Mouse (Mus musculus): ENCODE measurements around the gene Wnt5b. TPM values are rescaled to one million over a fixed set of nuclear protein-coding genes. Genes with fewer than 3 reads are reported as not detected.

Gene Wnt5b
- polyA plus RNA-seq, 1 experiment from 2014 or later: 4.5 TPM

- DNase-seq (ENCODE audit: low spot score): no peak
- TF ChIP-seq CTCF (IDR thresholded peaks at IDR 0.05; ENCODE audit: low read depth) (no peak), EP300 (optimal IDR thresholded peaks at IDR 0.05) (no peak)
- ATAC-seq (ENCODE audit: low FRiP score, low TSS enrichment): no peak
- H3K27ac ChIP-seq (replicated peaks): no peak overlapping the region
- H3K4me3 ChIP-seq (ENCODE audit: low read depth, low read length): no peak overlapping the region
- H3K4me1 ChIP-seq (replicated peaks; ENCODE audit: control insufficient read depth, insufficient read depth): no peaks in the 10 kb centered on the region
- H3K9ac ChIP-seq (ENCODE audit: low read length): no peak overlapping the region
- no peak overlapping the region for H3K4me2 ChIP-seq (replicated peaks; ENCODE audit: low read depth)
- WGBS: 93% methylated on average over 6 of the region's 6 CpGs
- no peaks in the 10 kb centered on the region for H3K9me3 ChIP-seq (ENCODE audit: control insufficient read depth, low read length)
- H3K36me3 ChIP-seq (ENCODE audit: control insufficient read depth, insufficient read depth, low read length): no peaks in the 10 kb centered on the region
- H3K27me3 ChIP-seq (ENCODE audit: control insufficient read depth, insufficient read depth, low read length): no peaks in the 10 kb centered on the region
Measured at GRCm38 (mm10) chr6:119508221-119508620, 35.9 kb downstream of the Wnt5b start.

GRCm38 (mm10) chr6:119505525-119506225 is 38.5 kb downstream of the Wnt5b start:
- ATAC-seq (ENCODE audit: low FRiP score, low TSS enrichment): peak; percentile 42; the same call in 1 of the 2 replicates
- no peak for TF ChIP-seq CTCF (IDR thresholded peaks at IDR 0.05; ENCODE audit: low read depth)
- TF ChIP-seq EP300 (optimal IDR thresholded peaks at IDR 0.05): no peak

GRCm38 (mm10) chr6:119504756-119505155 is 39.4 kb downstream of the Wnt5b start:
- H3K4me1 ChIP-seq (replicated peaks; ENCODE audit: control insufficient read depth, insufficient read depth): no peaks in the 10 kb centered on the region
- H3K4me3 ChIP-seq (ENCODE audit: low read depth, low read length): no peak overlapping the region
- DNase-seq (ENCODE audit: low spot score) (no peak), ATAC-seq (ENCODE audit: low FRiP score, low TSS enrichment) (no peak)
- H3K36me3 ChIP-seq (ENCODE audit: control insufficient read depth, insufficient read depth, low read length): no peaks in the 10 kb centered on the region
- H3K9ac ChIP-seq (ENCODE audit: low read length): no peak overlapping the region
- 65% methylated on average over 8 of the region's 8 CpGs for WGBS
- H3K4me2 ChIP-seq (replicated peaks; ENCODE audit: low read depth): no peak overlapping the region
- no peaks in the 10 kb centered on the region for H3K9me3 ChIP-seq (ENCODE audit: control insufficient read depth, low read length)
- no peak overlapping the region for H3K27ac ChIP-seq (replicated peaks)
- no peak for TF ChIP-seq EP300 (optimal IDR thresholded peaks at IDR 0.05)
- TF ChIP-seq CTCF (IDR thresholded peaks at IDR 0.05; ENCODE audit: low read depth): no peak
- H3K27me3 ChIP-seq (ENCODE audit: control insufficient read depth, insufficient read depth, low read length): no peaks in the 10 kb centered on the region

More at GRCm38 (mm10) chr6:119505525-119506225, 38.5 kb downstream of the Wnt5b start:
- H3K27ac ChIP-seq (replicated peaks): no peak overlapping the region
- 77% methylated on average over 9 of the region's 9 CpGs for WGBS
- no peaks in the 10 kb centered on the region for H3K4me1 ChIP-seq (replicated peaks; ENCODE audit: control insufficient read depth, insufficient read depth)
- H3K27me3 ChIP-seq (ENCODE audit: control insufficient read depth, insufficient read depth, low read length): no peaks in the 10 kb centered on the region
- H3K9me3 ChIP-seq (ENCODE audit: control insufficient read depth, low read length): no peaks in the 10 kb centered on the region
- no peak overlapping the region for H3K4me3 ChIP-seq (ENCODE audit: low read depth, low read length)
- no peak for DNase-seq (ENCODE audit: low spot score)
- H3K9ac ChIP-seq (ENCODE audit: low read length): no peak overlapping the region
- no peaks in the 10 kb centered on the region for H3K36me3 ChIP-seq (ENCODE audit: control insufficient read depth, insufficient read depth, low read length)
- no peak overlapping the region for H3K4me2 ChIP-seq (replicated peaks; ENCODE audit: low read depth)

- H3K4me3 ChIP-seq (ENCODE audit: low read depth, low read length): no peak overlapping the region
- no peak overlapping the region for H3K9ac ChIP-seq (ENCODE audit: low read length)
- ATAC-seq (ENCODE audit: low FRiP score, low TSS enrichment) (no peak), DNase-seq (ENCODE audit: low spot score) (no peak)
- no peak overlapping the region for H3K4me2 ChIP-seq (replicated peaks; ENCODE audit: low read depth)
- H3K27ac ChIP-seq (replicated peaks): no peak overlapping the region
- no peaks in the 10 kb centered on the region for H3K4me1 ChIP-seq (replicated peaks; ENCODE audit: control insufficient read depth, insufficient read depth)
- H3K9me3 ChIP-seq (ENCODE audit: control insufficient read depth, low read length): no peaks in the 10 kb centered on the region
- H3K36me3 ChIP-seq (ENCODE audit: control insufficient read depth, insufficient read depth, low read length): no peaks in the 10 kb centered on the region
- TF ChIP-seq EP300 (optimal IDR thresholded peaks at IDR 0.05): no peak
- no peak for TF ChIP-seq CTCF (IDR thresholded peaks at IDR 0.05; ENCODE audit: low read depth)
- 54% methylated on average over 9 of the region's 9 CpGs for whole genome bisulfite sequencing
- H3K27me3 ChIP-seq (ENCODE audit: control insufficient read depth, insufficient read depth, low read length): no peaks in the 10 kb centered on the region
Measured at GRCm38 (mm10) chr6:119502031-119502430, 42.1 kb downstream of the Wnt5b start.

GRCm38 (mm10) chr6:119500086-119500485 is 44.1 kb downstream of the Wnt5b start:
- H3K4me3 ChIP-seq (ENCODE audit: low read depth, low read length): no peak overlapping the region
- H3K9me3 ChIP-seq (ENCODE audit: control insufficient read depth, low read length): no peaks in the 10 kb centered on the region
- no peak for TF ChIP-seq CTCF (IDR thresholded peaks at IDR 0.05; ENCODE audit: low read depth)
- no peak for TF ChIP-seq EP300 (optimal IDR thresholded peaks at IDR 0.05)
- no peak overlapping the region for H3K9ac ChIP-seq (ENCODE audit: low read length)
- H3K4me2 ChIP-seq (replicated peaks; ENCODE audit: low read depth): no peak overlapping the region
- no peak for DNase-seq (ENCODE audit: low spot score)
- no peaks in the 10 kb centered on the region for H3K36me3 ChIP-seq (ENCODE audit: control insufficient read depth, insufficient read depth, low read length)
- H3K4me1 ChIP-seq (replicated peaks; ENCODE audit: control insufficient read depth, insufficient read depth): no peaks in the 10 kb centered on the region
- 64% methylated on average over 5 of the region's 5 CpGs for WGBS
- no peaks in the 10 kb centered on the region for H3K27me3 ChIP-seq (ENCODE audit: control insufficient read depth, insufficient read depth, low read length)
- H3K27ac ChIP-seq (replicated peaks): no peak overlapping the region
- no peak for ATAC-seq (ENCODE audit: low FRiP score, low TSS enrichment)

- TF ChIP-seq EP300 (optimal IDR thresholded peaks at IDR 0.05) (no peak), CTCF (IDR thresholded peaks at IDR 0.05; ENCODE audit: low read depth) (no peak)
- Histone ChIP-seq H3K4me2 (replicated peaks; ENCODE audit: low read depth) (no peak overlapping the region), H3K9ac (ENCODE audit: low read length) (no peak overlapping the region), H3K27ac (replicated peaks) (no peak overlapping the region), H3K36me3 (ENCODE audit: control insufficient read depth, insufficient read depth, low read length) (no peaks in the 10 kb centered on the region), H3K4me3 (ENCODE audit: low read depth, low read length) (no peak overlapping the region), H3K27me3 (ENCODE audit: control insufficient read depth, insufficient read depth, low read length) (no peaks in the 10 kb centered on the region), H3K9me3 (ENCODE audit: control insufficient read depth, low read length) (no peaks in the 10 kb centered on the region), H3K4me1 (replicated peaks; ENCODE audit: control insufficient read depth, insufficient read depth) (no peaks in the 10 kb centered on the region)
- ATAC-seq (ENCODE audit: low FRiP score, low TSS enrichment) (peak; percentile 42), DNase-seq (ENCODE audit: low spot score) (peak; percentile 32)
- 13% methylated on average over 5 of the region's 5 CpGs for WGBS
Measured at GRCm38 (mm10) chr6:119499271-119499670, 44.9 kb downstream of the Wnt5b start.
